Mouse (Mus musculus) kidney, adult 9 months (tissue): ENCODE measurements at regions not wholly inside any gene's neighbourhood (a gene's known extent, or its start where the extent isn't known, plus 50 kb on each side); places are given as distances from the start of the nearest gene placed in this dataset.
"Not testable (repeated sequence)": the region's sequence is repeated elsewhere in the genome, so short reads cannot be mapped to it uniquely, and the experiment has no call there.

Experiments used
- DNase-seq: peaks from one replicate; pipeline ENCODE4 v3.0.0; 2022

DNA sequence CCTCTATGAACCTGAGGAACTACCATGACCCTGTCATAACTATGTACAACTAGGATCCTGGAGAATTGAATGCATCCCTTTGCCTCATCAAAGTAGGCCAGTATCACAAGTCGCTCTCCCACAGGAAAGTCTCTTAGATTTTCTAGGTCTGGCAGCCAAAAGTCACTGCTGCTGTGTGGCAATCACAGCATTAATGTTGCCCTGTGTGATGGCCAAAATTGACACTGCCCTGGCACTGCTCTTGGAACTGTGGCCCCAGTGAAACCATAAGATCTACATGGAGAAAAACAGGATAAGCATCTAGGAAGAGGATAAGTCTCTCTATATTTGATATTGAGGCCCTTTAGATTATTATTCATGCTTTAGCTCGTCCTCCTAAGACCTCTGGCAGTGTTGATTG lies 465.7 kb downstream of the Adam6a start:
- peak; percentile 44 for DNase-seq

DNA sequence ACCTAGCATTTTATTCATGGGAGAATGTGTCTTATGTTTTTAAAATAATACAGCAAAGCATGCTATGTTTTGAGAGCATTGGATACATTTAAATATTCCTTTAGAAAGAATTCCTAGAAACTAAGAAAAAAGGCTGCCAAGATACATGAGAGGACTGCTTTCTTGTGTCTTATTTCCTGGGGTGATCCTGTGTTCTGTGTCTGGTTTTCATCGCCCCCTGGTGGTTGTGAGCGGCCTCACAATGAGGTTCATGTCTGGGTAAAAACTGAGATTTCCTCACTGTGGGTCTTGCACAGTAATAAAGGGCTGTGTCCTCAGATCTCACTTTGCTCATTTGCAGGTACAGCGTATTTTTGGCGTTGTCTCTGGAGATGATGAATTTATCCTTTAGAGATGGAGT lies 469.2 kb downstream of the Adam6a start:
- DNase-seq = peak; percentile 95

DNA sequence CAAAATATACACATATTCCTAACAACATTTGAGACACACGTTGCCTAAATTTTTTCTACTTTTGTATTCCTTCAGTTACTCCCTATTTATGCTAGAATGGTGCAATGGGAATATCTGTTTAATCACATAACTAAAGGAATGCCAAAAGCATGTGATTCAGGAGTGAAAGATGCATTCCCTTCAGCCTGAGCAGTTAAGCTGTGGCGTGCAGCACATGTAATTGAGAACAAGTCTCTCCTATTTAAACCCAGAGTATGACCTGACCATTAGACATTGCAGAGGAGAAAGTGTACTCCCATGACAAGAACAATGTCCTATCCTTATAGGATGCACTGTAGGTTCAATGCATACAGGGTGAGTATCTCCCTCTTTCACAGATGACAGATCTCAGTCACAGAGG lies 493.3 kb downstream of the Adam6a start:
- DNase-seq = not testable (repeated sequence)

DNA sequence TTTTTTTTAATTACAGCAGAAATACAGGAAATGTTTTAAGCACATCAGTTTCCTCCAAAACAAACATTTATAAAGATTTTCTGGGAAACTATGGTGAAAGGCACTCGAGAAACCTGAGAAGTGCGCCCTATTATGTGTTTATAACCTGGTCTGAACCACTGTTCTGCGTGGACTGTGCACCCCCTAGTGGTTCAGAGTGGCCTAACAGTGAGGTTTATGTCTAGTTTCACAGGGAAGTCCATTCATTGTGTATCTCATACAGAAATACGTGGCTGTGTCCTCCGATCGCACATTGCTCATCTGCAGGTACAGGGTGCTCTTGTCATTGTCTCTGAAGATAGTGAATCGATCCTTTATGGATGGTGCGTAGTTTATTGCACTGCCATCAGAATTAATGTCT lies 504.3 kb downstream of the Adam6a start:
- peak; percentile 80 for DNase-seq

DNA sequence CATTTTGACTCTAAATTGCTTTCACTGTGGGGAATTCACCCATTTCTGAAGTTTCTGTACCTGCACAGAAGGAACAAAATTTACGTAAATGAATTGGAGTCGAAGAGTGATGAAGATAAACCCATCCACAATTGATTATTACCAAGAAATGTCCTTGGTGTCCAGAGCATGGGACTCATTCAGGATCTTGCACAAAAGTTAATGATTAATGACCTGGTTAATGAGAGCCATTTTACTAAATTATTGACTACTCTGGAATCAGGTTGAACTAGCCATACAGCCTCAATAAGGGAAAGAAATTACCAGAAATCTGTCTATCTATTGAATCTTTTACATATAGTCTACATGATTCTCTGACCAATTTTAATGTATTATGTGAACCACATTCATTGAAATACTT lies 509.6 kb downstream of the Adam6a start:
- peak; percentile 91 for DNase-seq

DNA sequence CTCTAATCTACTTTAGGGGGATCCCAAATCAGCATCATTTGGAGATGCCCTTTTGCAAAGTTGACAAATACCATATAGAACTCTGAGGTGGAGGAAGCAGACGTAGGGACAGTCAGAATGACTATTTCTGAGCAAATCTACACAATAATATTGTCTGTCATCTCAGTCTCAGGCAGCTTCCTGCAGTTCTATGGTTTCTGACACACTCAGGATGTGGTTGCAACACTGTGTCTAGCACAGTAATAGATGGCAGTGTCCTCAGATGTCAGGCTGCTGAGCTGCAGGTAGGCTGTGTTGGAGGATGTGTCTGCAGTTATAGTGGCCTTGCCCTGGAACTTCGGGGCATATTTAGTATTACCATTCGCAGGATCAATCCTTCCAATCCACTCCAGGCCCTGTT lies 515.9 kb downstream of the Adam6a start:
- DNase-seq = no peak

DNA sequence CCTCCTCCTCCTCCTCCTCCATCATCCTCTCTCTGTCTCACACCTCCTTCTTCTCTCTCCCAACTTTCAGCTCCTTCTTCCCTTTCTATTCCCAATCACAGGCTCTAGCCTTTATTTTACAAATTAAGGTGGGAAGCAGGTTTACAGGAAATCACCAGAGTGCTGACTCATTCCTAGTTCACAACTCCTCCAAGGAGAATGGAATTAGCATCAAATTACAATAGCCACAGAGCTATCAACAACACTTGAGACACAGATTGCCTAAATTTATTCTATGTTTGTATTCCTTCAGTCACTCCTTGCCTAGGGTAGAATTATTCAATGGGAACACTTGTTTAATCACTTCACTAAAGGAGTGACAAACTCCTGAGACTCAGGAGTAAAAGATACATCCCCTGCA lies 523.5 kb downstream of the Adam6a start:
- DNase-seq = no peak

DNA sequence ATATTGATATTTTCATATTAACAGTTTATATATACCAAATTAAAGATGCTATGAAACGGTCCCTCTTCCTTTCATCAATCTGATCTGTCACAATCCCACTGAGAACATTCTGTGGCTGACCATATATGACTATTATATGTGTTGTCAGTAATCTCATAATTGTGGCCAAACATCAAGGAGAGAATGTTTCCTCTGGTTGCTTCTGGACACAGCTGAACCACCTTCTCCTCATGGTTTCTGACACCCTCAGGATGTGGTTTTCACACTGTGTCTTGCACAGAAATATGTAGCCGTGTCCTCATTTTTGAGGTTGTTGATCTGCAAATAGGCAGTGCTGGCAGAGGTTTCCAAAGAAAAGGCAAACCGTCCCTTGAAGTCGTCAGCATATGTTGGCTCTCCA lies 565.0 kb downstream of the Adam6a start:
- DNase-seq = not testable (repeated sequence)

DNA sequence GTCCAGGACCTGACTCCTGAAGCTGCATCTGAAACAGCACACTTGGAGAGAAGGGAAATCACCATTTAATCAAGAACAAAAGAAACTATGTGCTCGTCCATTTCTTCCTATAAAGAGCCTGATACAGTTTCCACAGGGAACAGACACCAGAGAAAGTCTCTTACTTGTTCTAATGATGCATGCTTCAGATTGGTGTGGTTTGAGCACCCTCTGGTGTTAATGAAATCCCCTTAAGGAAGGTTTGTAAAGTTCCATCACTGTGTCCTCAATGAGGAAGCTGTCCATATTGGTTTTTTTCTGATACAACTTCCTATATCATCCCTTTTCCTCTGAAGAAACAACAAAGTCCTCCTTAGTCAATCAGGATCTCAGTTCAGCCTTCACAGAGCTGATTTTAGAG lies 591.2 kb downstream of the Adam6a start:
- no peak for DNase-seq

DNA sequence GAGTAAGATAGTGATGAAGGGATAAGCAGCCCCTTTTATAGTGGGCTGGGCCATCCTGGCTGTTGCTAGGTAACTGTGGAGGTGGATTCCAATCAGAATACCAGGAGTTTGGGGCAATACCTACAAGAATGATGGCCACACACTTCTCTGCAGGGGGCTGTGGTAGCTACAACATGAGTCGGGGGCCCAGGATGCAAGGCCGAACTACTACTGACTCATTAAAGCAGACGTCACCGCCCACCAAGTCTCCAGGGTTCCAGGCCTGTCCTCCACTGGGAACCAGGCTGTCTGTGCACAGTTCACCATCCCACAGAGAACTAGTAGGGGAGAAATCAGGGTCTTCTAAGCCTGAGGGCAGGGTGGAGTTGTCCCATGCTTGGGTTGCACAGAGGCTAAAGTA lies 605.1 kb downstream of the Adam6a start:
- no peak for DNase-seq

DNA sequence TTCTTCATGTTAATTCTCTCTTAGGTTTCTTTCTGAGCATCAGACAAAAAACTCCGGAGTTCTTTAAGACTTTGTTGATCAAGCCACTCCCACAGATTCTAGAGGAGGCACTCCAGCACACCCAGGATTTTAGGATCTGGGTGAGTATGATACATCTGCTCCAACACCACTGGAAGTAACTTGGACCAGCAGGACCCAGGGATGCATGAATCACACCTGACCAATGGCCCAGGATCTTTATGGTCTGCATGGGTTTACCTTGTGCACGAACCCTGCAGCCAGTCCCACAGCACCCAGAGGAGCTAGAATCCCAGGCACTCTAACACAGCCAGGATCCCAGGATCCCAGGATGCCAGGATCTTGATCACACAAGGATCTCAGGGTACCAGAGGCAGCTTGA lies 628.6 kb downstream of the Adam6a start:
- DNase-seq = no peak

DNA sequence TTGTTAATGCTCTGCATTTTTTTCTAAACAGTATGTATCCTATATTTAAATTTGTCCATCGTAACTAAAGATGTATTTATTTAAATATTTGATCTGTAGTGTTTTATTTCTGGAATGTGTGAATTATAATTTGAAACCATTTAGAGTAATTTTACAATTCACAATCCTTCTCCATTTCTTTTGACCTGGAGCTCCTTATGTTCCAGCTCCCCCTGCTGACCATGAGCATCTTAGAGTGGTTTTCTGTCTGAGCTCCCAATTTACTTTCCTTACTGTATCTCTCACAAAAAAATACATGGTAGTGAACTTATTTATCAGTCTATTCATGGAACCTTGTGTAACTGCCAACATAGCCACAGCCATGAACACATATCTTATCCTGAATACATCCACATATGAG lies 655.8 kb downstream of the Adam6a start:
- peak; percentile 1 for DNase-seq

DNA sequence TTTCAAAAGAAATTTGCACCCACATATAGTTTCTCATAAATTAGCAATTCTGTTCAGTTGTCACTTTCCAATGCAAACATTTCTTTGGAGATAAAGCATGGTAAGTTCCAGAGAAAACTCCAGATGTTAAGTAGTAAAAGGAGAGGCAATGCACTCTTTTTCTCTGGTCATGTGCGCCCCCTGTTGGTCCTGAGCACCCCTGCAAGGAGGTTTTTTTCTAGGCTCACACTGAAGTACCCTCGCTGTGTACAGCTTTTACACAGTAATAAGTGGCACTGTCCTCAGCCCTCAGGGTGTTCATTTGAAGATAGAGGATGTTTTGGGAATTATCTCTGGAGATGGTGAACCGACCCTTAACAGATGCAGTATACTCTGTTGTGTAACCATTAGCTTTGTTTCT lies 678.8 kb downstream of the Adam6a start:
- DNase-seq = peak; percentile 5
